Mouse (Mus musculus): ENCODE data around the gene Aldoc. TPM values are rescaled to one million over a fixed set of nuclear protein-coding genes. Genes with fewer than 3 reads are reported as not detected.

Gene Aldoc
- polyA plus RNA-seq (2017; shearing (Covaris generic)): 15.5 TPM

DNA sequence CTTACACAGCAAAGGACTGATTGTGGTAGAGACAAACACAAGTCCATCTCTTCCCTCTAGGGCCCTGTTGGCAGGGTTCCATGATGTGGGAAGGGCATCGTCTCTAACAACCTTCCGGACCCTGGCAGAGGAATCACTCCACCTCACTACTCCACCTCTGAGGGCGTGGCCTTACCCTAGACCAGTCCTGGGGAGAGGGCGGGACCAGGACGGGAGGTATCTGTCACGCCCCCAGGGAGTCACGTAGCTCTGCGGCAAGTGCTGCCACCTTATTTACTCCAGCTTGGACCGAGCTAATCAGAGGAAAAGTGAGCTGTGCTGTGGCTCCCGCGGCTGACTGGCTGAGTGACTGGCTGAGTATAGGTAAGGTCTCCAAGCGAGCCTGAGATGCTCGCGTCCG is at the start of gene Aldoc:
TSS of gene Aldoc (plus strand) at position 109 of the 400 bp plus-strand sequence.

DNA sequence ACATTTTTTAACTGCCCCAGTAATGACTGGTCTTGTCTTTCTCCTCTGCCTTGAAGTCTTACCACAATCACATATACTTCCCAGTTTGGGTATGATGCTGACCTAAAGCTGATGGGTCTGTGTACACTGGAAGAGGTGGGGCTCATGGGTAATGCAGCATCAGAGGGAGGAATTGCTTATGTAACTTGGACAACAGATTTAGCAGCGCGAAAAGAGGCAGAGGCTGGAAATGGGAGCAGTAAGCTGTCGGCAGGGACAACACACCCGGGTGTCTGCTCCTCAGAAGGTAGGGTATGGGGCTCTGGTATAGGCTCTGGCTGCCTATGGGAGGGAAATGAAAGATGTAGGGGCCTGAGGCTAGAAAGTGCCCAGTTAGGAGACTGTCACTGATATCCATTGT is 32.1 kb upstream of the Aldoc start, which contains the start of gene BC030499:
TSS of gene BC030499 (plus strand) at position 188 of the 400 bp plus-strand sequence.

DNA sequence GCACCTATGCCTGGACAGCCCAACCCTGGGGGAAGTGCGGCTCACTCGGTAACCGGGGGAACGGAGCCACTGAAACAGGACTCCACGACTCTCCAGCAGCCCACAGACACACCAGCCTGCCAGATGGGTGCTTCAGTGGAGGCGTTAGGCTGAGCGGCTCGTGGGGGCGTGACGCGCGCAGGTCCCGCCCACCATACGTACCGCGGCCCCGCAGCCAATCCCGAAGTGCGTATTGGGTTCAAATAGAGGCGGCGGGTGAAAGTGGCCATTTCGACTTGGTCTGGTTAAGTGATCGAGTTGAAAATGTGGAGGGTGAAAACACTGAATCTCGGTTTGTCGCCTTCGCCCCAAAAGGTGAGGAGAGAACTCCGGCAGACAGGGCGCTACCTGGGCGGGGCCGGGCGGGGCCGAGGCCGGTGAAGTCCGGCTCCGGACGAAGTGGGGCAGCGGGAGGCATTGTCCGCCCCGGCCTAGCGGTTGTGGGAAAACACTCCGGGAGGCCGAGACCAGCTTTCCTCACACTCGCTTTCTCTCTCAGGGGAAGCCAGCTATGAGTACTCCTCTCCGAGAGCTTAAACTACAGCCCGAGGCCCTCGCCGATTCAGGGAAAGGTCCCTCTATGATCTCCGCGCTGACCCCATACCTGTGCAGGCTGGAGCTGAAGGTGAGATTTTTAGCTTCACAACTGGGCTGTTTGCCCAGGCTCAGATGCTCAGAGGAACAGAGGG is 21.2 kb upstream of the Aldoc start, which contains the start of gene Spag5:
TSS of gene Spag5 (plus strand) at position 173 of the 728 bp plus-strand sequence.

DNA sequence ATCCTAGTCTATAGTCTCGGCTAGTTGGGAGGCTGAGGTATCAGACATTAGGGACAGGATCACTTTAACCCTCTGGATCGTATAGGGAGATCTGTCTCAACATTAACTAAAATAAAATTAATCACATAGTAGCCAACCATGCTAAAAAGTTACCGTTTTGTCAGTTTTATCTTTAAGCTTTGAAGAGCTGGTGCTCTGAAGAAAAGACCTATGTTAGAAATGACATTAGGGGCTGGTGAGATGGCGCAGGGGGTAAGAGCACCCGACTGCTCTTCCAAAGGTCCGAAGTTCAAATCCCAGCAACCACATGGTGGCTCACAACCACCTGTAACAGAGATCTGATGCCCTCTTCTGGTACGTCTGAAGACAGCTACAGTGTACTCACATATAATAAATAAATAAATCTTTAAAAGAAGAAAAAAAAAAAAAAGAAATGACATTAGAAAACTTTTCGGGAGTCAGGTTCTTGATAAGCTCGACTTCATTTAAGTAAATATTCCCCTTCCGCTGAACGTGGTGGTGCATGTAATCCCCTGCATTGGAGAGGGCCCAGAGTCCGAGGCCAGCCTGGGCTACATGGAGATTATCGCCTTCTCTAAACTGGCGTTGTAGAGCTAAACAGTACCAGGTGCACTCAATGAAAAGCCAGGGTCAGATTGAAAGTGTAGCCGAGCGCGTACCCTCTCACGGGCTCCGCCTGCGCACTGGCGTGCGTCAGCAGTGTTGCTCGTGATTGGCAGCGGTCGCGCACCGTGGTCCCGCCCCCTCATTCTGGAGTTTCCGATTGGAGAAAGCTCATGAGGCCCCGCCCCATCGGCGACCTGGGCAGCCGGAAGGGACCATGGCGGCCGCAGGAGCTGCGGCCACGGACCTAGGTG is 5.1 kb downstream of the Aldoc start, which contains the start of gene Pigs:
TSS of gene Pigs (plus strand) at position 782 of the 878 bp plus-strand sequence.

DNA sequence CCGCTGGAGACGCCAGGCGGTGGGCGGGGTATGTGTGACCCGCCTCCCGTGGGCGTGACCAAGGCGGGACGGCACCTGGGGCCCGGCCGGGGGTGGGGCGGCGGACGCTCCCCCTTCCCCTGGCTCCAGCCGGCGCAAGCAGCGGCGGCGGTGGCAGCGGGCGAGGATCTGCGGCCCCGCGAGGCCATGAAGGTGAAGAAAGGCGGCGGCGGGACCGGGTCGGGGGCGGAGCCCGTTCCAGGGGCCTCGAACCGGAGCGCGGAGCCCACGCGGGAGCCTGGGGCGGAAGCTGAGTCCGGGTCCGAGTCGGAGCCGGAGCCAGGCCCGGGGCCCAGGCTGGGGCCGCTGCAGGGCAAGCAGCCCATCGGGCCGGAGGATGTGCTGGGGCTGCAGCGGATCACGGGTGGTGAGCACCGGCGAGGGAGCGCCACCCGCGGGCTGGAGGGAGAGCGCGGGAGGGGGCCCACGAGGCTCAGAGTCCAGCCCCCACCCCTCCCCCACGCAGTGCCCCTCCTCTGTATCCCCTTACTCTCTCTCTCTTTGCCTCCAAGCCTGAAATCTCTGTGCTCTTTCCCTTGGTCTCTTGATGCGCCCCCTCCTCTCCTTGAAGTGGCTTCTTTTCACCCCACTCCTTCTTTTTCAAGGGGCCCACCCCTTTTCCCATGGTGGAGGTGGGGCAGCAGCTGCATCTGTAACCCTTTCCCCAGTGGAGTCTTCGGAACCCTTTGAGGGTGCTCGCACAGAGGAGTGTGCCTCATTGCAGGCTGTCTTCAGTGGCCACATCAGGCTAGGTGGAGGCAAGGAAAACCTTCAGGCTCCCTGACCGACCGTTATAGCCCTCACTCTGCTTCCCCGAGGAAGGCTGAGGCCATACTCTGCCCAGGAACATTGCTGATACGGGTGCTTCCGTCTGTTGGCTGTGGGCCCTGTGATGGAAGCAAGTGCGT is 20.9 kb downstream of the Aldoc start, which contains the start of gene Unc119:
TSS of gene Unc119 (plus strand) at position 102 of the 947 bp plus-strand sequence.

Other genes with a start within 250 kb of the Aldoc start
- 37.6 TPM for gene Eral1, start 242.6 kb upstream of the Aldoc start, polyA plus RNA-seq (2017; shearing (Covaris generic))
- gene Fam222b, start 228.3 kb upstream of the Aldoc start, polyA plus RNA-seq (2017; shearing (Covaris generic)): 22.6 TPM
- 4.9 TPM for gene Traf4, start 157.4 kb upstream of the Aldoc start, polyA plus RNA-seq (2017; shearing (Covaris generic))
- gene Nek8, start 146.3 kb upstream of the Aldoc start, polyA plus RNA-seq (2017; shearing (Covaris generic)): 14.1 TPM
- gene Tlcd1, start 146.3 kb upstream of the Aldoc start, polyA plus RNA-seq (2017; shearing (Covaris generic)): 3.6 TPM
- 1,683 TPM for gene Rpl23a, start 139.4 kb upstream of the Aldoc start, polyA plus RNA-seq (2017; shearing (Covaris generic))
- gene Rab34, start 134.5 kb upstream of the Aldoc start, polyA plus RNA-seq (2017; shearing (Covaris generic)): not detected
- 0.67 TPM for gene Proca1, start 129.6 kb upstream of the Aldoc start, polyA plus RNA-seq (2017; shearing (Covaris generic))
- gene Sdf2, start 77.2 kb upstream of the Aldoc start, polyA plus RNA-seq (2017; shearing (Covaris generic)): 112 TPM
- 52.5 TPM for gene Supt6, start 77.0 kb upstream of the Aldoc start, polyA plus RNA-seq (2017; shearing (Covaris generic))
- 91.8 TPM for gene 2610507B11Rik, start 61.2 kb upstream of the Aldoc start, polyA plus RNA-seq (2017; shearing (Covaris generic))
- gene BC030499, start 32.1 kb upstream of the Aldoc start, polyA plus RNA-seq (2017; shearing (Covaris generic)): 0.61 TPM
- gene Spag5, start 21.4 kb upstream of the Aldoc start, polyA plus RNA-seq (2017; shearing (Covaris generic)): 3.5 TPM
- gene Pigs, start 5.4 kb downstream of the Aldoc start, polyA plus RNA-seq (2017; shearing (Covaris generic)): 132 TPM
- gene Unc119, start 20.5 kb downstream of the Aldoc start, polyA plus RNA-seq (2017; shearing (Covaris generic)): 30.6 TPM
- not detected for gene Foxn1, start 63.6 kb downstream of the Aldoc start, polyA plus RNA-seq (2017; shearing (Covaris generic))
- gene Slc13a2, start 99.2 kb downstream of the Aldoc start, polyA plus RNA-seq (2017; shearing (Covaris generic)): not detected
- 1.4 TPM for gene Slc46a1, start 142.7 kb downstream of the Aldoc start, polyA plus RNA-seq (2017; shearing (Covaris generic))
- gene Sarm1, start 174.8 kb downstream of the Aldoc start, polyA plus RNA-seq (2017; shearing (Covaris generic)): 0.38 TPM
- not detected for gene Vtn, start 176.1 kb downstream of the Aldoc start, polyA plus RNA-seq (2017; shearing (Covaris generic))
- not detected for gene Sebox, start 180.5 kb downstream of the Aldoc start, polyA plus RNA-seq (2017; shearing (Covaris generic))
- gene Tmem199, start 189.2 kb downstream of the Aldoc start, polyA plus RNA-seq (2017; shearing (Covaris generic)): 43.3 TPM
- gene Poldip2, start 189.2 kb downstream of the Aldoc start, polyA plus RNA-seq (2017; shearing (Covaris generic)): 32.9 TPM
- gene Tnfaip1, start 213.4 kb downstream of the Aldoc start, polyA plus RNA-seq (2017; shearing (Covaris generic)): 22.2 TPM
- gene Ift20, start 213.4 kb downstream of the Aldoc start, polyA plus RNA-seq (2017; shearing (Covaris generic)): 116 TPM
- gene Tmem97, start 227.8 kb downstream of the Aldoc start, polyA plus RNA-seq (2017; shearing (Covaris generic)): 12.8 TPM